ENCODE assay signal across 5 mouse cellular contexts in the genomic region with DNA sequence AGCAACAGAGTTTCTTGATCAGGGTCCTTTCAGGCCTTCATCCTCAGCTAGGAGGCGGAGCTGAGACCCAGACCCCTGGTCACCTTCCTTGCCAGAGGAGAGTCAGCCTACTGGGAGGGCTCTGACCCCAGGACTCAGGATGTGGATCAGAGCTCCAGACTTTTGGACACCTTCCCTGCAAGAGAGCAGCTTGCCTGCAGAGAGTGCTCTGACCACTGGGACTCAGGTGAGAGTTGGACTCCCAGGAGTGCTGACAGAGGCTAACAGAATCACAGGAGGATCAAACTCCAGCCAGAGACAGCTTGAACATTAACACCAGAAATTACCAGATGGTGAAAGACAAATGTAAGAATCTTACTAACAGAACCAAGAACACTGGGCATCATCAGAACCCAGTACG.
DNase-seq lines count a peak whose midpoint lies in the region; ATAC-seq and TF ChIP-seq lines count a peak whose summit lies in the region.
"Not testable (repeated sequence)": the region's sequence is repeated elsewhere in the genome, so short reads cannot be mapped to it uniquely, and the experiment has no call there.

No protein-coding gene starts in this region.

- not testable (repeated sequence) for H3K4me3 ChIP-seq in intestine, postnatal 0 days (ENCODE audit: low read depth, low read length)

- H3K9me3 ChIP-seq in intestine, postnatal 0 days (ENCODE audit: control insufficient read depth) = not testable (repeated sequence)

- DNase-seq in kidney, adult 18-20 months = peak; percentile 18
- DNase-seq in kidney, adult 8-10 months = peak; percentile 66 to 68
- peak; percentile 3 for DNase-seq in kidney, postnatal 14 days
- DNase-seq in kidney, postnatal 36 days = peak; percentile 48 to 57

- peak; percentile 11; the same call in 1 of the 2 replicates for TF ChIP-seq CTCF in intestine, postnatal 0 days (IDR thresholded peaks at IDR 0.05; ENCODE audit: low read depth)

- not testable (repeated sequence) for H3K27ac ChIP-seq in intestine, postnatal 0 days (ENCODE audit: low read depth, low read length)

- not testable (repeated sequence) for H3K4me2 ChIP-seq in intestine, postnatal 0 days (replicated peaks; ENCODE audit: low read depth)

- ATAC-seq in intestine, postnatal 0 days = not testable (repeated sequence)

- not testable (repeated sequence) for H3K4me1 ChIP-seq in intestine, postnatal 0 days (replicated peaks; ENCODE audit: control insufficient read depth, insufficient read depth, low read length)

- 96% methylated on average over 2 of the region's 2 CpGs for WGBS in intestine, postnatal 0 days

- not testable (repeated sequence) for H3K36me3 ChIP-seq in intestine, postnatal 0 days (ENCODE audit: control insufficient read depth, insufficient read depth)

- not testable (repeated sequence) for H3K9ac ChIP-seq in intestine, postnatal 0 days (ENCODE audit: low read depth, low read length)

- not testable (repeated sequence) for H3K27me3 ChIP-seq in intestine, postnatal 0 days (replicated peaks; ENCODE audit: control insufficient read depth, insufficient read depth, low read length)

Comparison
In these comparisons a context has a peak if more than half of its experiments do, and no peak if none do; other contexts are left out.
1. DNase-seq: peak in every context shown above with its lines; median percentile 67 in kidney, adult 8-10 months; 52 in kidney, postnatal 36 days; 18 in kidney, adult 18-20 months; 3 in kidney, postnatal 14 days.